Mouse (Mus musculus) Patski (cell line): ENCODE results near the gene Lima1. TPM values are rescaled to one million over a fixed set of nuclear protein-coding genes. Genes with fewer than 3 reads are reported as not detected.

Experiments
- ATAC-seq: fragments of 100-300 bp; one replicate; pipeline ENCODE4 v1.8.0; 2021
- CTCF ChIA-PET: fragments of 350-600 bp; sonication (Branson Sonifier 250); formaldehyde crosslinking; loops from one replicate; lab custom pipeline; 2022; ENCODE audit warnings: inconsistent platforms; lab: Charles Lee
- POLR2A ChIA-PET: fragments of 350-600 bp; sonication (Branson Sonifier 250); formaldehyde crosslinking; loops from one replicate; lab custom pipeline; 2022; ENCODE audit warnings: antibody characterized with exemption, inconsistent platforms; lab: Charles Lee
- DNase-seq: peaks from one replicate; pipeline ENCODE4 v3.0.0-alpha.2; 2011; ENCODE audit warnings: low read depth, low spot score
- H3K27me3 ChIP-seq: fragments of 371-371 bp; one replicate; pipeline ENCODE4 v1.5.1; 2021
- CTCF ChIP-seq: fragments of 100-300 bp; IDR thresholded peaks from one replicate; pipeline ENCODE4 v1.5.1; 2021
- in situ Hi-C: fragments of 300-500 bp; cut with MboI; formaldehyde crosslinking; loops from 3 replicates; pipeline ENCODE4 v1.11.1; 2018; ENCODE audit warnings: low pct_unique_long_range_greater_than_20kb, mixed read lengths
- polyA plus RNA-seq: library from polyadenylated mRNA; unstranded; gene quantifications from one replicate; pipeline ENCODE4 v1.2.3, GENCODE M21; 2021

Lima1 gene
- polyA plus RNA-seq, 1 experiment from 2014 or later, result 140 TPM

DNA sequence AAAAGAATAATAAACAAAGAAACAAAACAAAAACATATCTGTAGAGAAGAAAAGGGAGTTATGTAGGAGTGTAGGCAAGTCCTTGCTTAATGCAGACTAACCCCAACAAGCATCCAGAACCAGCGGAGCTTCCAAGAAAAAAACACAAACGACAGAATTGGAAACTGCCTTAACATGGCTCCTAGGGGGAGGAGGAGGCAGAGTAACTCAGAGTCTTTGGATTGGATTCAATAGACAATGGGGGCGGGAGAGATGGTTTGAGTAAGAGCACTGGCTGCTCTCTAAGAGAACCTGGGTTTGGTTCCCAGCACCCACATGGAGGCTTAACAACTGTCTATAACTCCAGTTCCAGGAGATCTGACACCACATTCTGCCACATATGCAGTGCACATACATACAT lies 143.6 kb downstream of the Lima1 start:
- POLR2A ChIA-PET, result no interaction called here
- no peak for DNase-seq
- in situ Hi-C loops, result no loop called here
- ATAC-seq, result no peak
- H3K27me3 ChIP-seq, result no peaks in the 10 kb centered on the region
- TF ChIP-seq CTCF, result no peak
- CTCF ChIA-PET, result interaction anchor here (1.2 kb wide), 1 partner anchor 26 kb away, joined by 4 read pairs; the partner anchor contains the start of gene Gm17349

DNA sequence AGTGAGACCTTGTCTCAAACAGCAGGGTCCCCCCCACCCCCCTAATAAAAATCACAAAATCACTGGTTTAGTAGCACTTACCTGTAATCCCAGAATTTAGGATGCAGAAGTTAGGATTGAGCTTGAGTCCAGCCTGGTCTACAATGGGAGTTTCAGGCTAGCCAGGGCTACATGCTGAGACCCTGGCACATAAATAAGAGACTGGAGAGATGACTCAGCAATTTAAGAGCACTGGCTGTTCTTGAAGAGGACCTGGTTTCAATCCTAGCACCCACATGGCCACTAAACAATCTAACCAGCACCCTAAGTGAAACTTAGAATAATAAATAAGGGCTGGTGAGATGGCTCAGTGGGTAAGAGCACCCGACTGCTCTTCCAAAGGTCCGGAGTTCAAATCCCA lies 144.1 kb downstream of the Lima1 start:
- no peak for TF ChIP-seq CTCF
- DNase-seq, result no peak
- H3K27me3 ChIP-seq, result no peaks in the 10 kb centered on the region
- in situ Hi-C loops, result no loop called here
- no peak for ATAC-seq
- POLR2A ChIA-PET, result no interaction called here
- CTCF ChIA-PET, result interaction anchor here (1.2 kb wide), 1 partner anchor 25 kb away, joined by 4 read pairs; the partner anchor contains the start of gene Gm17349

DNA sequence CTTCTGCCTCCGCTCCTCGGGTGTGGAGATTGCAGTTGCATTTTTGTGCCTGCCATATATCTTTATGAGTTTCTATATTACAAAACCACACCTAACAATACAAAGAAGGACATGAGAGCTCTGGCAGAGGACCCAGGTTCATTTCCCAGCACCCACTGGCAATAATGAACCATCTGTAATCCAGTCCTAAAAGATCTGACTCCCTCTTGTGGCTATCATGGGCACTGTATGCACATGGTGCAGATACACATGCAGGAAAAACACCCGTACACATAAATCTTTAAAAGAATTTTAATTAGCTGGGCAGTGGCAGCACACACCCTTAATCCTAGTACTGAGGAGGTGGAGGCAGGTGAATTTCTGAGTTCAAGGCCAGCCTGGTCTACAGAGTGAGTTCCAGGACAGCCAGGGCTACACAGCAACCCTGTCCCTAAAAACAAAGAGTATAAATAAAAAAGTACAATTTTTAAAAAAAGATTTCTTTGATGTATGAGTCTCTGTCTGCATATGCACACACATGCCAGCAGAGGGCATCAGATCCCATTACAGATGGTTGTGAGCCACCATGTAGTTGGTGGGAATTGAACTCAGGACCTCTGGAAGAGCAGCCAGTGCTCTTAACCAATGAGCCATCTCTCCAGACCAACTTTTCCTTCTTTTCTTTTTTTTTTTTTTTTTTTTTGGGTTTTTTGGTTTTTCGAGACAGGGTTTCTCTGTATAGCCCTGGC lies 146.0 kb downstream of the Lima1 start:
- no peak for DNase-seq
- no peak for ATAC-seq

More for the DNA sequence above, 146.0 kb downstream of the Lima1 start:
- H3K27me3 ChIP-seq, result no peaks in the 10 kb centered on the region
- no peak for TF ChIP-seq CTCF
- ChIA-PET POLR2A (interaction anchor here (0.6 kb wide), 1 partner anchor 16 kb away, joined by 3 read pairs; no protein-coding TSS in a partner anchor), CTCF (no interaction called here)
- in situ Hi-C loops, result loop anchor here (5.0 kb wide), 1 partner anchor 43 kb away; the partner anchor contains the start of gene Cers5

Other genes starting within 250 kb of the Lima1 start
- 74.3 TPM for gene Racgap1, start 223.8 kb downstream of the Lima1 start, polyA plus RNA-seq
- 7.6 TPM for gene Asic1, start 205.1 kb downstream of the Lima1 start, polyA plus RNA-seq
- gene Smarcd1, start 173.3 kb downstream of the Lima1 start, polyA plus RNA-seq, result 46.8 TPM
- not detected for gene Gm17349, start 170.0 kb downstream of the Lima1 start, polyA plus RNA-seq
- gene Gpd1, start 157.9 kb downstream of the Lima1 start, polyA plus RNA-seq, result 2.9 TPM
- 170 TPM for gene Cox14, start 149.8 kb downstream of the Lima1 start, polyA plus RNA-seq
- 83.3 TPM for gene Cers5, start 102.6 kb downstream of the Lima1 start, polyA plus RNA-seq
- not detected for gene Fam186a, start 91.6 kb upstream of the Lima1 start, polyA plus RNA-seq
- 42.0 TPM for gene Larp4, start 94.6 kb upstream of the Lima1 start, polyA plus RNA-seq
- 13.8 TPM for gene Dip2b, start 163.2 kb upstream of the Lima1 start, polyA plus RNA-seq